Mouse (Mus musculus) liver, adult 2 months (tissue): ENCODE data around the gene 1700037H04Rik.

Source experiments
- CTCF ChIP-seq: fragments of 200-500 bp; IDR thresholded peaks from 2 replicates; pipeline ENCODE4 v1.5.1; 2011; ENCODE audit warnings: low read depth, low read length, control low read depth
- POLR2A ChIP-seq: fragments of 200-500 bp; IDR thresholded peaks from 2 replicates; pipeline ENCODE4 v1.6.1; 2011; ENCODE audit warnings: low read length, control low read depth; ENCODE audit not compliant: insufficient read depth; ENCODE audit errors: extremely low read depth

DNA sequence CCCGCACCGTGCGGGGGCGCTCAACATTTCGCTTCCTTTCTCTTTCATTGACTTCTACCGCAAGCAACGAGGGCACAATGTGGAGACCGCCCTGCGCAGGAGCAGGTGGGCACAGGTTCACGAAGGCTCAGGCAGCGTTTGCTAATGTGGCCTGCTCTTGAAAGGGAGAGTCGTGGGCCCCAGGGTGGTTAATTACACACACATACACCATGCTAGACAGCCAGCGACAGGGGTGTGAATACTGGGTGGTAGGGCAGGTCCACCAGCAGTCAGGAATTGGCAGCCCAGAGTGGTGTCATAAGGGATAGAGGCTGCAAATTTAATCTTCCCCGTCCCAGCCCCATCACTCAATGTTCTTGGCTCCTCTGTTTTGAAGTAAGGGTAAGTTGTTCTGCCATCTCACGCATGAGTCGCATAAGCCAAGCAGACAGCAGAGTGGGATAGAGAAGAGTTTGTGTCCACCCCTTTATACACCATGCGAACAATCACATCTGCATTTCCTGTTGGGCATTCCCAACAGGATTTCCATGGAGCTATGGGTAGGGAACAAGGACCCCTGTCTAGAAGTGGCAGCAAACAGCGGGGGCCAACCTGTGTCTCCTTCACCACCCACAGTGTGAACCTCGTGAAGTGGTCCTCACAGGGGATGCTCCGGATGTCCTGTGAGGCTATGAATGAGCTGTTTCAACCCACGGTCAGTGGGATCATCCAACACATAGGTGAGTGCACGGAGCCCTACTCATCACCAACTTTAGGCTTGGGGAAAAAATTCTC lies 16.7 kb downstream of the 1700037H04Rik start:
- TF ChIP-seq POLR2A (no peak), CTCF (no peak)
